Mouse (Mus musculus): ENCODE results near the gene Celsr1.
"Not testable (repeated sequence)": the region's sequence is repeated elsewhere in the genome, so short reads cannot be mapped to it uniquely, and the experiment has no call there.

The Celsr1 gene

GRCm38 (mm10) chr15:85879498-85879895 is 154.1 kb downstream of the Celsr1 start:
- DNase-seq = no peak

- DNase-seq = peak; percentile 95
Observed at GRCm38 (mm10) chr15:85878848-85879497, 154.6 kb downstream of the Celsr1 start, which contains the start of gene Trmu. Gene Trmu (plus strand): TSS chr15:85879312.

- no peak for DNase-seq
Observed at GRCm38 (mm10) chr15:85877336-85877735, 156.2 kb downstream of the Celsr1 start.

GRCm38 (mm10) chr15:85867696-85868095 is 165.9 kb downstream of the Celsr1 start:
- DNase-seq = peak; percentile 86

- not testable (repeated sequence) for DNase-seq
Observed at GRCm38 (mm10) chr15:85865913-85866312, 167.7 kb downstream of the Celsr1 start.

- peak; percentile 98 for DNase-seq
Observed at GRCm38 (mm10) chr15:85859490-85860031, 174.0 kb downstream of the Celsr1 start, which contains the start of gene Gtse1. Gene Gtse1 (plus strand): TSS chr15:85859745.

- no peak for DNase-seq
Observed at GRCm38 (mm10) chr15:85858980-85859489, 174.5 kb downstream of the Celsr1 start.

- DNase-seq = no peak
Observed at GRCm38 (mm10) chr15:85851656-85852392, 181.8 kb downstream of the Celsr1 start.

All from lung, postnatal 10 days (tissue).